In the genomic region with DNA sequence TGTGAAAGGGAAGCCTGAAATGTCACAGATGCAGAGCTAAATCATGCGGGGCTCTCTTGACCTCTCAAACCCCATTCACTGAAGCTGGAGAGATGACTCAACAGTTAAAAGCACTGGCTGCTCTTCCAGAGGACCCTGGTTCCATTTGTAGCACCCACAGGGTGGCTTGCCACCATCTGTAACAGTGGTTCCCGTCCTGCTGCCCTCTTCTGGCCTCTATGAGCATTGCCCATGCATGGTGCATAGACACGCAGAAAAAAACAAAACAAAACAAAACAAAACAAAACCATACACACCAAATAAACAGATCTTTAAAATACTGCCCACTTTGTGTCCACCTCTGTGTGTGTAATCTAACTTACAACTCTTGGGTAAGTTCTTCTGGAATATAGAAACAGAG, we compare ENCODE assay signal across 16 mouse cellular contexts.
DNase-seq lines count a peak whose midpoint lies in the region; ATAC-seq and TF ChIP-seq lines count a peak whose summit lies in the region.
"Had no signal": no experiment of that assay in that cellular context is flagged by ENCODE, and none has a peak within 500 bp of the region (broad histone marks: within the 10 kb centered on the region; RNA-seq: fewer than 3 reads in every experiment).

No protein-coding gene starts in this region.

- TF ChIP-seq CTCF in forebrain, postnatal 0 days (IDR thresholded peaks at IDR 0.05; ENCODE audit: low read depth) = 0 out of 2 replicates have a peak, but pooled peaks have one; percentile 17
- TF ChIP-seq CTCF in left cerebral cortex, adult 2 months (IDR thresholded peaks at IDR 0.05) = peak; percentile 44

- H3K4me1 ChIP-seq in forebrain, postnatal 0 days (ENCODE audit: insufficient read depth) = no peaks in the 10 kb centered on the region
- no peaks in the 10 kb centered on the region for H3K4me1 ChIP-seq in forebrain, embryonic 15.5 days
- H3K4me1 ChIP-seq in neural tube, embryonic 15.5 days = no peaks in the 10 kb centered on the region
- H3K4me1 ChIP-seq: forebrain, embryonic 13.5 days; limb, embryonic 15.5 days; midbrain, embryonic 13.5 days had no signal

- no peak overlapping the region for H3K4me2 ChIP-seq in forebrain, postnatal 0 days (ENCODE audit: low read depth)
- no peak overlapping the region for H3K4me2 ChIP-seq in forebrain, embryonic 15.5 days (replicated peaks)
- no peak overlapping the region for H3K4me2 ChIP-seq in neural tube, embryonic 15.5 days
- H3K4me2 ChIP-seq: forebrain, embryonic 13.5 days; limb, embryonic 15.5 days; midbrain, embryonic 13.5 days had no signal

- no peak for DNase-seq in forebrain, postnatal 0 days
- no peak for DNase-seq in left cerebral cortex, adult 2 months (ENCODE audit: extremely low spot score in 1 of 2, low spot score in 2 of 2)
- no peak for DNase-seq in left cerebral cortex, postnatal 14 days (ENCODE audit: low spot score in 2 of 2)
- DNase-seq in 416B (ENCODE audit: low read depth) = peak; percentile 12
- DNase-seq in ZHBTc4 (ENCODE audit: low read depth, low spot score) = peak; percentile 60
- DNase-seq in adrenal gland, adult 8-10 months = no peak
- DNase-seq: cerebellum, adult 9-11 months; heart, adult 18-20 months; heart, postnatal 10 days had no signal

- intact Hi-C loops in left cerebral cortex, adult 2 months (cut with DNase I) = no loop called here
- intact Hi-C loops in left cerebral cortex, postnatal 14 days (cut with DNase I) = no loop called here

- no peaks in the 10 kb centered on the region for H3K27me3 ChIP-seq in forebrain, postnatal 0 days (ENCODE audit: insufficient read depth, low read length)
- H3K27me3 ChIP-seq in forebrain, embryonic 15.5 days = no peaks in the 10 kb centered on the region
- H3K27me3 ChIP-seq in neural tube, embryonic 15.5 days (replicated peaks) = no peaks in the 10 kb centered on the region
- H3K27me3 ChIP-seq: forebrain, embryonic 13.5 days; limb, embryonic 15.5 days; midbrain, embryonic 13.5 days had no signal

- H3K36me3 ChIP-seq in forebrain, postnatal 0 days (ENCODE audit: insufficient read depth) = no peaks in the 10 kb centered on the region
- no peaks in the 10 kb centered on the region for H3K36me3 ChIP-seq in forebrain, embryonic 15.5 days
- 0 out of 2 replicates have a peak, but pooled peaks cover 7% of the 10 kb centered on the region for H3K36me3 ChIP-seq in neural tube, embryonic 15.5 days
- H3K36me3 ChIP-seq: limb, embryonic 15.5 days had no signal

- no peak overlapping the region for H3K9ac ChIP-seq in forebrain, postnatal 0 days
- H3K9ac ChIP-seq in forebrain, embryonic 15.5 days (replicated peaks) = no peak overlapping the region
- H3K9ac ChIP-seq in neural tube, embryonic 15.5 days (replicated peaks) = no peak overlapping the region
- H3K9ac ChIP-seq: forebrain, embryonic 13.5 days; limb, embryonic 15.5 days; midbrain, embryonic 13.5 days had no signal

- no peak overlapping the region for H3K27ac ChIP-seq in forebrain, postnatal 0 days (ENCODE audit: low read depth, low read length)
- H3K27ac ChIP-seq in forebrain, embryonic 15.5 days (replicated peaks) = no peak overlapping the region
- H3K27ac ChIP-seq in left cerebral cortex, adult 2 months = no peak overlapping the region
- no peak overlapping the region for H3K27ac ChIP-seq in neural tube, embryonic 15.5 days (replicated peaks)
- H3K27ac ChIP-seq: forebrain, embryonic 13.5 days; limb, embryonic 15.5 days; macrophage; midbrain, embryonic 13.5 days had no signal

- ATAC-seq in forebrain, postnatal 0 days = no peak
- no peak for ATAC-seq in forebrain, embryonic 15.5 days (replicated peaks)
- no peak for ATAC-seq in neural tube, embryonic 15.5 days (ENCODE audit: low FRiP score)
- ATAC-seq: forebrain, embryonic 13.5 days; hindbrain, embryonic 16.5 days; midbrain, embryonic 13.5 days had no signal

- no peak overlapping the region for H3K4me3 ChIP-seq in forebrain, postnatal 0 days (ENCODE audit: low read depth, low read length)
- no peak overlapping the region for H3K4me3 ChIP-seq in forebrain, embryonic 15.5 days
- no peak overlapping the region for H3K4me3 ChIP-seq in left cerebral cortex, adult 2 months
- no peak overlapping the region for H3K4me3 ChIP-seq in neural tube, embryonic 15.5 days (replicated peaks)
- H3K4me3 ChIP-seq: forebrain, embryonic 13.5 days; limb, embryonic 15.5 days; midbrain, embryonic 13.5 days had no signal

- no peaks in the 10 kb centered on the region for H3K9me3 ChIP-seq in forebrain, postnatal 0 days (ENCODE audit: low read length)
- no peaks in the 10 kb centered on the region for H3K9me3 ChIP-seq in forebrain, embryonic 15.5 days
- no peaks in the 10 kb centered on the region for H3K9me3 ChIP-seq in neural tube, embryonic 15.5 days (replicated peaks)
- H3K9me3 ChIP-seq: limb, embryonic 15.5 days; midbrain, embryonic 13.5 days had no signal

- WGBS in forebrain, postnatal 0 days = 86% methylated on average over 3 of the region's 3 CpGs
- WGBS in forebrain, embryonic 15.5 days = 88% methylated on average over 3 of the region's 3 CpGs
- 93% methylated on average over 3 of the region's 3 CpGs for WGBS in neural tube, embryonic 15.5 days

Comparison
In these comparisons a context has a peak if more than half of its experiments do, and no peak if none do; other contexts are left out.
1. DNase-seq: peak in 416B (single experiment) and ZHBTc4 (single experiment); none in forebrain, postnatal 0 days (single experiment), left cerebral cortex, adult 2 months (0 of 2), left cerebral cortex, postnatal 14 days (0 of 2) and adrenal gland, adult 8-10 months (single experiment).